Mouse (Mus musculus) CH12.LX (cell line): ENCODE results near the gene Padi6.

Experiments
- CTCF ChIP-seq, 2 experiments: IDR thresholded peaks in 1 of 2; conservative IDR thresholded peaks in 1 of 2; 2 replicates each; pipeline ENCODE4 v1.5.1; 2011 to 2012; ENCODE audit warnings: low read depth in 2 of 2, low read length in 2 of 2, improper control_type of control experiment in 1 of 2, inconsistent platforms in 1 of 2, mild to moderate bottlenecking in 1 of 2, moderate library complexity in 1 of 2
- EP300 ChIP-seq: IDR thresholded peaks from 2 replicates; pipeline ENCODE4 v1.6.1; 2011; ENCODE audit warnings: low read length, improper control_type of control experiment
- MAFK ChIP-seq: IDR thresholded peaks from 2 replicates; pipeline ENCODE4 v1.6.1; 2011; ENCODE audit warnings: low read length, improper control_type of control experiment; ENCODE audit not compliant: insufficient replicate concordance
- POLR2A ChIP-seq: IDR thresholded peaks from 2 replicates; pipeline ENCODE4 v1.6.1; 2011; ENCODE audit warnings: low read depth, mild to moderate bottlenecking, improper control_type of control experiment, low read length
- TBP ChIP-seq: conservative IDR thresholded peaks from 2 replicates; pipeline ENCODE4 v1.6.1; 2011; ENCODE audit warnings: low read depth, low read length, improper control_type of control experiment
- USF2 ChIP-seq: conservative IDR thresholded peaks from 2 replicates; pipeline ENCODE4 v1.6.1; 2011; ENCODE audit warnings: low read depth, low read length, improper control_type of control experiment

- TF ChIP-seq CTCF (conservative IDR thresholded peaks at IDR 0.05 in 1 of 2, IDR thresholded peaks at IDR 0.05 in 1 of 2; ENCODE audit: low read depth in 2 of 2, low read length in 2 of 2), result no peak
- no peak for TF ChIP-seq USF2
- no peak for TF ChIP-seq MAFK
- no peak for TF ChIP-seq TBP
- TF ChIP-seq EP300, result no peak
- TF ChIP-seq POLR2A, result no peak
Measured at GRCm38 (mm10) chr4:140693513-140693912, 48.9 kb downstream of the Padi6 start.
